Mouse (Mus musculus) macrophage (primary cell): ENCODE results near the gene Pgd. TPM values are rescaled to one million over a fixed set of nuclear protein-coding genes. Genes with fewer than 3 reads are reported as not detected.

Experiments
- H3K27ac ChIP-seq: fragments of 350-480 bp; formaldehyde crosslinking; 2 replicates; pipeline ENCODE4 v1.9.0; 2021
- H3K36me3 ChIP-seq: fragments of 350-480 bp; formaldehyde crosslinking; 2 replicates; pipeline ENCODE4 v1.9.0; 2021; ENCODE audit errors: inconsistent target
- H3K4me3 ChIP-seq: fragments of 350-480 bp; formaldehyde crosslinking; 2 replicates; pipeline ENCODE4 v1.9.0; 2021; ENCODE audit errors: inconsistent target
- H3K79me2 ChIP-seq: fragments of 350-480 bp; formaldehyde crosslinking; 2 replicates; pipeline ENCODE4 v1.9.0; 2021; ENCODE audit errors: inconsistent target
- WGBS: methylation state at CpG from one replicate; pipeline ENCODE4 v1.1.7; 2026; ENCODE audit warnings: inconsistent platforms; ENCODE audit not compliant: missing documents; 5-methylcytosine and 5-hydroxymethylcytosine counted together
- polyA plus RNA-seq: library from polyadenylated mRNA; stranded (reverse); fragments of 250-400 nt; gene quantifications from 3 replicates; pipeline ENCODE4 v1.2.4, GENCODE M21; 2018; ENCODE audit warnings: inconsistent platforms

Gene Pgd
- polyA plus RNA-seq, 1 experiment from 2014 or later = 419 TPM

DNA sequence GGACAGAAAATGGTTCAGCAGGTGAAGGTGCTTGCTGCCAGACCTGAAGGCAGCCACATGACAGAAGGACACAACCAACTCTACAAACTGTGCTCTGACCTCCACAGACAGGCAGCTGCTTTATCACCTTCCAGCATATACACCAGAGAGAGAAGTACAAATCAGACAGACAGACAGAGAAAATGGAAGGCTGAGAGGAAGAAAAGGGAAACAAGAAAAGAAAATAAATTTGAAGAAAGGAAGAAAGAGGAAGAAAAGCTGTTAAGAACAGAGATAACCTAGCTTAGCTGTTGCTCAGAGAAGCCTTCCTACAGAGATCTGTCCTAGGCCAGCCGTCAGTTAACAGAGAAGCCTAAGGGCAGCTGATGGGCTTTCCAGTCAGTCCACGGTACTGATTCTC lies 7.4 kb downstream of the Pgd start:
- Histone ChIP-seq H3K4me3 (no peak overlapping the region), H3K27ac (0 out of 2 replicates have a peak overlapping the region, but pooled peaks have one; percentile 10), H3K36me3 (peaks cover 79% of the 10 kb centered on the region), H3K79me2 (peaks cover 73% of the 10 kb centered on the region)
- 100% methylated on average over 2 of the region's 2 CpGs for WGBS

DNA sequence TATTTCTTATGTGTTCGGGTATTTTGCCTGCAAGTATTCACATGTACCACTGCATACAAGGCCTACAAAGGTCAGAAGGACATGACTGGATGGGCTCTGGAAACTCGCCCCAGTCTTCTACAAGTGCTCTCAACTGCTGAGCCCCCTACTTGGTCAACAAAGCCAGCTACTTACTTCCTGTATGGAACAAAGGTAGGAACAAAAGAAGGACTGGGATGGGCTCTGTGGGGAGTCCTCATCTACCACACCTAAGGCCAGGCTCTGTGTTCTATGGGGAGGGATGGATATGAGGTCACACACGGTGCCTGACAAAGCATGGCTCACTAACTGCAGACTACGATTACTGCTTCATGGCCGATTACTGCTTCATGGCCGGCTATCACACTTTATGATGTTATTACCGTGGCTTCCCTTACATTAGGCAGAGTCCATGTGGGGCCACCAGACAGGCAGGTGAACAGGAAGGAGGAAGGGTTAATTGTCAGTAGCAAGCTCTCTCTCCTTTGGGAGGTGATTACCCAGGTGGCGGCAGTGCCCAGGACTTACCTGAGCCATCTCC lies 9.1 kb downstream of the Pgd start:
- peaks cover 86% of the 10 kb centered on the region for H3K36me3 ChIP-seq
- H3K79me2 ChIP-seq = peaks cover 67% of the 10 kb centered on the region
- H3K27ac ChIP-seq = no peak overlapping the region
- 90% methylated on average over 7 of the region's 8 CpGs for WGBS
- H3K4me3 ChIP-seq = no peak overlapping the region

DNA sequence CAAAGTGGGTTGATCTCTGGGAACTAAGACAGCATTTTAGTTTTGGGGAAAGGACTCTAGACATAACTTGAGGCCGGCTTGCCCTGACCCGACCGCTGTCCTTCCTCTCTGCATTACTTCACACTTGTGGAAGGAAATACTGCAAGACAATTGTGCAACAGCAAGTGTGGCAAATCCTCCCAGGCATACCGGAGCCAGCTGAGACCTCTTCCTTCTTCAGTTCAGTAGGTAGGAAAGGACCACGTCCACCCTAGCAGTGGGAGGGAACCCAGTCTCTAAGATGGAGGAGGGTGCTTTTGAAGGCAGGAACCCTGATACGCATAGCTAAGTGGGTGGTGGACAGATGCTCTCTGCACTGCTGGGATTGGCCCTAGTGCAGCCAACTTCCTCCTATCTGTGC lies 10.9 kb downstream of the Pgd start:
- Histone ChIP-seq H3K36me3 (peaks cover 80% of the 10 kb centered on the region), H3K27ac (peak overlapping the region; percentile 51), H3K79me2 (peaks cover 49% of the 10 kb centered on the region), H3K4me3 (no peak overlapping the region)
- 1% methylated on average over 6 of the region's 6 CpGs for WGBS

DNA sequence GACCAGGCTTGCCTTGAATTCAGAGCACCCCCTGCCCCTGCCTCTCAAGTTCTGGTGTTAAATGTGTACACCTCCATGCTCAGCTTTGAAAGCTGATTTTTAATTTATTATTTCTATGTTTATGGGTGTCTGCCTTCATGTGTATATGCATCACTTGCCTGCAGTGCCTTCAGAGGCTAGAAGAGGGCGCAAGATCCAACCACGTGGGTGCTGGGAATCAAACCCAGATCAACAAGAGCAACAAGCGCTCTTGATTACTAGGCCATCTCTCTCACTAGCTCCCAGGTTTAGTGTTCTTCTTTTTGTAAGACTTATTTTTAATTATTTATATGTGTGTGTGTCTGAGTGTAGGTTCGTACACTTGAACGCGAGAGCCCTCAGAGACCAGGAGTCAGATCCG lies 11.7 kb downstream of the Pgd start:
- WGBS = 96% methylated on average over 7 of the region's 7 CpGs
- peak overlapping the region; percentile 51 for H3K27ac ChIP-seq
- peaks cover 79% of the 10 kb centered on the region for H3K36me3 ChIP-seq
- no peak overlapping the region for H3K4me3 ChIP-seq
- peaks cover 40% of the 10 kb centered on the region; the same call in 1 of the 2 replicates for H3K79me2 ChIP-seq

- WGBS = 93% methylated on average over 11 of the region's 11 CpGs
- H3K36me3 ChIP-seq = peaks cover 44% of the 10 kb centered on the region
Observed at GRCm38 (mm10) chr4:149150721-149151120, 15.8 kb downstream of the Pgd start.

GRCm38 (mm10) chr4:149150256-149150655 lies 16.3 kb downstream of the Pgd start:
- Histone ChIP-seq H3K36me3 (peaks cover 44% of the 10 kb centered on the region), H3K27ac (no peak overlapping the region), H3K4me3 (no peak overlapping the region), H3K79me2 (peaks cover 19% of the 10 kb centered on the region; the same call in 1 of the 2 replicates)
- 88% methylated on average over 8 of the region's 11 CpGs for WGBS

More at GRCm38 (mm10) chr4:149150721-149151120, 15.8 kb downstream of the Pgd start:
- H3K4me3 ChIP-seq = no peak overlapping the region
- H3K27ac ChIP-seq = no peak overlapping the region
- peaks cover 19% of the 10 kb centered on the region; the same call in 1 of the 2 replicates for H3K79me2 ChIP-seq

- Histone ChIP-seq H3K36me3 (peaks cover 40% of the 10 kb centered on the region), H3K27ac (no peak overlapping the region)
- WGBS = 94% methylated on average over 6 of the region's 7 CpGs
Observed at GRCm38 (mm10) chr4:149149611-149150010, 17.0 kb downstream of the Pgd start.

DNA sequence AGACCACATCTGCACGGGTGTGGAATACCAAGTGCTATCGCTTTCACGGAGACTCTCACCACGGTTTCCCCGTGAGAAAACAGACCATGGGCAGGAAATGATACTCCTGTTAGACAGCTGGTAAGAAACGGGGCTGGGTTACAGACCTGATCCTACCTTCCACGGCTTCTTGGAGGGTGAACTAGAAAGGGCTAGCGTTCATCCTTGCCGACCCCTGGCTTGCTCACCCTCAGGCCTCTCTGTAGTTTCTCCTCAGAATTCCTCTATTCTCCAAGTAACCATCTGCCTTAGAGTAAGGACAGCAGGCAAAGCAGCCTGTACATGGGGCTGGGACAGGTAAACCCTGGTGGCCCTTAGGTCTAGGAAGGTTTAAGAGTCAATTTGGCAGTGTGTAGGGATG lies 17.4 kb downstream of the Pgd start:
- Histone ChIP-seq H3K79me2 (peaks cover 11% of the 10 kb centered on the region; the same call in 1 of the 2 replicates), H3K4me3 (no peak overlapping the region), H3K27ac (no peak overlapping the region), H3K36me3 (peaks cover 35% of the 10 kb centered on the region)
- 61% methylated on average over 9 of the region's 9 CpGs for WGBS

More at GRCm38 (mm10) chr4:149149611-149150010, 17.0 kb downstream of the Pgd start:
- Histone ChIP-seq H3K79me2 (peaks cover 15% of the 10 kb centered on the region; the same call in 1 of the 2 replicates), H3K4me3 (no peak overlapping the region)

DNA sequence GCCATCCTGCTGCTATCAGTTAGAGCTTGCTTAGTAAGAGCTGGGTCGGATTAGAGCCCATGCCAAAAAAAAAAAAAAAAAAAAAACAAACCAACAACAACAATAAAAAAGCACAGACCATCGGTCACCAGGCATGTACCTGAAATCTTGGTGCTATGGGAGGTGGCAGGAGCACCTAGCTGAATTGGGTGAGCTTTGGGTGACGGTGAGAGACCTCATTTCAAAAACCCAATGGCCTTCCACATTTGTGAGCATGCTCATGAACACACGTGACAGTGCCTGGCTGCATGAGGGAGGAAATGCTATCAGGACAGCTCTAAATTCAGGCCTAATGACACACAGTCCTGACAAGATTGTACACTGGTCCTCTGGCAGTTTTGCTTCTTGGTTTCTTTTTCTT lies 18.5 kb downstream of the Pgd start:
- Histone ChIP-seq H3K36me3 (peaks cover 24% of the 10 kb centered on the region), H3K27ac (no peak overlapping the region), H3K4me3 (no peak overlapping the region), H3K79me2 (no peaks in the 10 kb centered on the region; the same call in 1 of the 2 replicates)
- 78% methylated on average over 3 of the region's 4 CpGs for WGBS

DNA sequence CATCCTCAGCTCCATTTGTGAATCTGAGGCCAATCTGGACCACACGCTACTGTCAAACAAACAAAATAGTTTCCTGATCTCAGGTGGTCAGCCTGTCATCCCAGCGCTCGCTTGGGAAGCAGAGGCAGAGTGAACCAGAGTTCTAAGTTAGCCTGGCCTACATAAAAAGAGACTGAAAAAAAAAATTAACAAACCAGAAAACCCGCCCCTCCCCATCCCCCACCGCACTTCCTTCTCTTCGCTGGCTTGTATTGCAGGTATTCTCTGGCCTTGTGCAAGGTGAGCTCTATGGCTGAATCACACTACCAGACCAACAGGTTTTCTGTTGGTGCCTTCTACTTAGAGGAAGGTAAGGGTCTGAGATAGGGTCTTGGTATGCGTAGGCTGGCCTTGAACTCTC lies 19.0 kb downstream of the Pgd start:
- Histone ChIP-seq H3K36me3 (peaks cover 19% of the 10 kb centered on the region), H3K4me3 (no peak overlapping the region), H3K27ac (no peak overlapping the region), H3K79me2 (no peaks in the 10 kb centered on the region)
- 74% methylated on average over 7 of the region's 7 CpGs for WGBS

DNA sequence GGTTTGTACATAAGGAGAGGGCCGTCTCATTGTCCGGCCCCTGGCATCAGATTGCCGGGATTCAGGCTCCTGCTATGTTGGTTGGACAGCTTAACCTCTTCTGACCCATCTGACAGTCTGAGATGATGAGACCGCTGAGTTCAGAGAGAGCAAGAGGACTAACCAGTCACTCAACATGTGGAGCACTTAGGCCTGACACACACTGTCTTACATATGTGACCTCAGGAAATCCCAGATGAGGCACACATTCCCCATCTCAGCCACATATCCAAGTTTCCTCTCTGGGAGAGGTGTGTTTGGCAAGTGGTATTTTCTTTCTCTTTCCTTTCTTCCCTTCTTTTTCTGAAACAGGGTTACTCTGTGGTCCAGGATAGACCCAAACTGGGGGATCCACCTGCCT lies 21.4 kb downstream of the Pgd start:
- H3K79me2 ChIP-seq = no peaks in the 10 kb centered on the region
- WGBS = 79% methylated on average over 4 of the region's 4 CpGs
- no peak overlapping the region for H3K4me3 ChIP-seq
- H3K36me3 ChIP-seq = peaks cover 3% of the 10 kb centered on the region
- H3K27ac ChIP-seq = no peak overlapping the region

DNA sequence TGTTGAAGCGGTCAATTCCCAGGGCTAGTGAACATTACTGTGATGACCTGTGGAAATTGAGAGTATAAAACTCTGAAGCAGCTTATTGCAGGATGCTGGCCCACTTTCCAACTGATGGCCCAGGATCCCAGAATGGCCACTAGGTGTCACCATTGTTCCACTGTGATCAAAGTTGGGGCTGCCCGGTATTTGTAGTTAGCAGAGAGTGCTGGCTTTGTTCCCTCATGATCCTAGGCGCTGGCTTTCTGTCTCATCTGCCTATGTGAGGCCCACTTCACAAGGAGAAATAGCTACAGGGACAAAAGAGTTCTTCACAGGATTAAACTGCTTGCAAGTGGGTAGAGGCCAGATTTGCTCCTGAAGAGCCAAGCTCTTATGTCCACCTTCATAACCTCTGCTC lies 22.1 kb downstream of the Pgd start:
- Histone ChIP-seq H3K4me3 (no peak overlapping the region), H3K79me2 (no peaks in the 10 kb centered on the region), H3K36me3 (no peaks in the 10 kb centered on the region; the same call in 1 of the 2 replicates), H3K27ac (no peak overlapping the region)
- 2% methylated on average over 3 of the region's 3 CpGs for WGBS

DNA sequence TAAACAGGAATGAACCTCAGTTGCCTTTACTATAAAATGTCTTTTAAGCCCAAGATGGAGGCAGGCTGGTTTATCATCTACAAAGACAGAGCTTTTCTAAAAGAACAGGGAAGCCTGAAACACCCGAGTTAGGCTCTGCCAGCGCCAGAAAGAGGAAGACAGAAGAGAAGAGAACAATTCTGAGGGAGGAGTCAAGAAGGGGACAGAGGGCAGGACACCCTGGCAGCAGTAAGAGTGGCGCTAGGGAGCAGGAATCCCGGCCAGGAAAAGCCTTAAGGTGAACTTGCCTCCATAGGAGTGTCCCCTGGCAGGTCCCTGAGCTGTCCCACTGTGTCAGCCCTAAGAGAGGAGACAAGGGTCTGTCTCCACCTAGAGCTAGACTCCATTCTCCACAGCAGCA lies 23.0 kb downstream of the Pgd start:
- WGBS = 10% methylated on average over 4 of the region's 4 CpGs
- no peaks in the 10 kb centered on the region for H3K79me2 ChIP-seq
- H3K27ac ChIP-seq = no peak overlapping the region
- no peak overlapping the region for H3K4me3 ChIP-seq
- no peaks in the 10 kb centered on the region for H3K36me3 ChIP-seq

- Histone ChIP-seq H3K79me2 (no peaks in the 10 kb centered on the region), H3K4me3 (no peak overlapping the region), H3K36me3 (no peaks in the 10 kb centered on the region), H3K27ac (no peak overlapping the region)
- WGBS = 93% methylated on average over 8 of the region's 8 CpGs
Observed at GRCm38 (mm10) chr4:149138515-149138914, 28.1 kb downstream of the Pgd start.

GRCm38 (mm10) chr4:149136982-149137770 lies 29.4 kb downstream of the Pgd start, which contains the start of gene Cenps:
Gene Cenps (minus strand): TSS chr4:149137629.
- H3K79me2 ChIP-seq = no peaks in the 10 kb centered on the region
- H3K27ac ChIP-seq = peak within 1 kb of the TSS; percentile 36; the same call in 1 of the 2 replicates
- no peaks in the 10 kb centered on the region for H3K36me3 ChIP-seq
- WGBS = 1% methylated on average over 68 of the region's 68 CpGs
- peak within 1 kb of the TSS; percentile 68 for H3K4me3 ChIP-seq
